Mouse (Mus musculus): ENCODE data around the gene Plcl2.

DNA sequence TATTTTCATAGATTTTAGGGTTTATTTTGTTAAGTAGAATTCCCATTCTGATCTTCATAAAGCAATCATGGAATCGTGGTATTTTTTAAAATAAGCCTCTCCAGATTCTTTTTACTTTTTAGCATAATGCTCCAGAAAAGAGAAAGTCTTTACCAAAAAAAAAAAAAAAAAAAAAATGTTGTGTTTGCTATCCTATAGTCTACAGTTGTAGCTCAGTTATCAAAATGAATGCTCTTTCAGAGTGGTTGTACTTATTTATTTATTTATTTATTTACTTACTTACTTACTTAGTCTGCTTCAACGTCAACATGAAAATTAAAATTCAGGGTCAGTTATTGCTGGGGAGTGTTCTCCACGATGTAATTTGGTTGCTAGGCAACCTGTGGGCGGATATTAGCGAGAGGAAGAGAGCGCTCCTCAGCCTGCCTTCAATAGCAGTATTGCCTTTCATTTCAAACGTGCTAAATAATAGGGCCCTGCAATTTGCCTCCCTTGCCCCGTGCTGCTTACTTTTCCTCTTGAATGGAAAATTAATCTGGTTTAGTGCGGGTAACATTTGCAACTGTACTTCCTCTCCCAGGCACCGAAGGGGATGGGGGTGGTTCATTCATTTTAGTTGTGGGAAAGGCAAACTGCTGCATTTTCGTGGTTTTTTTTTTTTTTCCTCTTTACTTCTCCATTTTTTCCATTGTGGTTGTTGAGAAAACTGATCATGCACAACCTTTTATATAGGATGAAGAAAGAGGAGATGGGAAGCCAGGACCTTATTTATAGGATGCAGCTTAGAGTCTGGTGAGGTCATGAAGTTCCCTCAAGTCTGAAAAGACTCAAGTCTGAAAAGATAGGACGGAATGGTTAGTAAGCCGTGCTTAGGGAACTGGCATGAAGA, 39.4 kb upstream of the Plcl2 start:
- no peak for TF ChIP-seq MAX (IDR thresholded peaks at IDR 0.05)
- TF ChIP-seq USF1 (IDR thresholded peaks at IDR 0.05; ENCODE audit: low read depth): no peak

All from C2C12 (cell line).